Mouse (Mus musculus) cerebellum, adult 2 months (tissue): ENCODE measurements around the gene Hoxa9.

Experiments
- CTCF ChIP-seq: fragments of 200-500 bp; IDR thresholded peaks from 2 replicates; pipeline ENCODE4 v1.5.1; 2011; ENCODE audit warnings: low read depth, mild to moderate bottlenecking, control low read depth, low read length, moderate library complexity, borderline replicate concordance; ENCODE audit not compliant: insufficient read depth
- POLR2A ChIP-seq: fragments of 200-500 bp; IDR thresholded peaks from 2 replicates; pipeline ENCODE4 v1.6.1; 2011; ENCODE audit warnings: low read length, control low read depth, borderline replicate concordance; ENCODE audit not compliant: insufficient read depth

DNA sequence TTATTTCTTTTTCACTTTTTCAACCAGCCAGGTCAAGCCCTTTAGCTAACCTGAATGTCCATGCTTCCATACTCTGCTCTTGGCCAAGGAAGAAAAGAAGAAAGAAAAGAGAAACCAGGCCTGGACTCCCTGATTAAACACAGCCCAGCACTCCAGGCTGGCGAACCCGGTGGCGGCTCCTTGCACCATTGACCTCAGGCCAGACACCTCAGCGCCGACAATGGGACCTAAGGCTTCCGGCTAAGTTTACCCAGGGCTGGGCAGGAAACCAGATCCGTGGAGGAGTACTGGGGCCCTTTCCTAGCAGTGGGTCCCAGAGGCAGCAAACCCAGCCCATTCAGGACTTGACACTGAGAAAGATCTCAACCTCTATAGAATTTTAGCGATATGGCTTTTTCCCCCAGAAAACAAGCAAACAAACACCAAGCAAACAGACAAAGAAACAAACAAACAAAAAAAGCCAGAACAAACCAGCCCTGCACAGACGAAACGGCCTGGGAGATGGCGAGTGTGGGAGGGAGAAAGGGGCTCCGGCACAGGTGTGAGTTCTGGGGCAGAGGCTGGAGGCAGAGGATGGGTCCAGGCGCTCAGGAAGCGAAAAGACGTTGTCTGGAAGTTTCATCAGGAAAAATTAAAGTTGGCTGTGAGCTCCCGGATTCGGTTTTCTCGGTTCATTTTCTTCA lies 1.1 kb upstream of the Hoxa9 start:
- no peak for TF ChIP-seq POLR2A
- TF ChIP-seq CTCF: no peak
